Mouse (Mus musculus): ENCODE data around the gene Babam2. TPM values are rescaled to one million over a fixed set of nuclear protein-coding genes. Genes with fewer than 3 reads are reported as not detected.
"Not testable (repeated sequence)": the region's sequence is repeated elsewhere in the genome, so short reads cannot be mapped to it uniquely, and the experiment has no call there.

Gene Babam2
- polyA plus RNA-seq, 1 experiment from 2014 or later, result 22.1 TPM

GRCm38 (mm10) chr5:31968046-31968506 lies 270.6 kb downstream of the Babam2 start:
- peak; percentile 70 for DNase-seq
- TF ChIP-seq CTCF (IDR thresholded peaks at IDR 0.05; ENCODE audit: low read depth) (no peak), EP300 (IDR thresholded peaks at IDR 0.05; ENCODE audit: low read depth) (no peak; the same call in 1 of the 2 replicates)

DNA sequence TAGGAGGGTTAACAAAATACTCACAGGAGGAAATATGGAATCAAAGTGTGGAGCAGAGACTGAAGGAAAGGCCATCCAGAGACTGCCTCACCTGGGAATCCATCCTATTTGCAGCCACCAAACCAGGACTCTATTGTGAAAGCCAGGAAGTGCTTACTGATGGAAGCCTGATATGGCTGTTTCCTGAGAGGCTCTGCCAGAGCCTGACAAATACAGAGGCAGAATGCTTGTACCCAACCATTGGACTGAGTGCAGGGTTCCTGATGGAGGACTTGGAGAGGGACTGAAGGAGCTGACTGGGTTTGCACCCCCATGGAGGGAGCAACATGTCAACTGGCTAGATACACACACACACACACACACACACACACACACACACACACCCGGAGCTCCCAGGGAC lies 274.9 kb downstream of the Babam2 start:
- H3K9ac ChIP-seq (replicated peaks); H3K9me3 ChIP-seq (ENCODE audit: low read length); H3K4me3 ChIP-seq (ENCODE audit: low read depth, low read length); H3K4me2 ChIP-seq (ENCODE audit: low read depth, low read length); DNase-seq; H3K27me3 ChIP-seq (ENCODE audit: insufficient read depth, low read length); H3K36me3 ChIP-seq (replicated peaks; ENCODE audit: insufficient read depth, low read length); ATAC-seq; H3K4me1 ChIP-seq (ENCODE audit: insufficient read depth); H3K27ac ChIP-seq (ENCODE audit: low read depth): not testable (repeated sequence)
- 75% methylated on average over 1 of the region's 1 CpGs for WGBS (ENCODE audit: insufficient replicate concordance)

More at GRCm38 (mm10) chr5:31968046-31968506, 270.6 kb downstream of the Babam2 start:
- peak; percentile 95 for ATAC-seq
- 0 out of 2 replicates have a peak, but pooled peaks cover 6% of the 10 kb centered on the region for H3K4me1 ChIP-seq (ENCODE audit: insufficient read depth)
- no peak overlapping the region for H3K4me3 ChIP-seq (ENCODE audit: low read depth, low read length)
- H3K36me3 ChIP-seq (replicated peaks; ENCODE audit: insufficient read depth, low read length), result no peaks in the 10 kb centered on the region
- peak overlapping the region; percentile 92 for H3K27ac ChIP-seq (ENCODE audit: low read depth)
- H3K4me2 ChIP-seq (ENCODE audit: low read depth, low read length), result no peak overlapping the region
- H3K27me3 ChIP-seq (ENCODE audit: insufficient read depth, low read length), result no peaks in the 10 kb centered on the region
- no peaks in the 10 kb centered on the region for H3K9me3 ChIP-seq (ENCODE audit: low read length)
- H3K9ac ChIP-seq (replicated peaks), result no peak overlapping the region
- WGBS (ENCODE audit: insufficient replicate concordance), result 58% methylated on average over 6 of the region's 6 CpGs

- Histone ChIP-seq H3K27ac (ENCODE audit: low read depth) (no peak overlapping the region), H3K9me3 (ENCODE audit: low read length) (no peaks in the 10 kb centered on the region), H3K4me2 (ENCODE audit: low read depth, low read length) (no peak overlapping the region), H3K9ac (replicated peaks) (no peak overlapping the region), H3K4me1 (ENCODE audit: insufficient read depth) (no peaks in the 10 kb centered on the region), H3K27me3 (ENCODE audit: insufficient read depth, low read length) (no peaks in the 10 kb centered on the region), H3K36me3 (replicated peaks; ENCODE audit: insufficient read depth, low read length) (no peaks in the 10 kb centered on the region), H3K4me3 (ENCODE audit: low read depth, low read length) (no peak overlapping the region)
- 72% methylated on average over 3 of the region's 3 CpGs for WGBS (ENCODE audit: insufficient replicate concordance)
- TF ChIP-seq EP300 (IDR thresholded peaks at IDR 0.05; ENCODE audit: low read depth) (no peak), CTCF (IDR thresholded peaks at IDR 0.05; ENCODE audit: low read depth) (no peak)
- ATAC-seq (no peak), DNase-seq (no peak)
These were observed 277.2 kb downstream of the Babam2 start for GRCm38 (mm10) chr5:31974614-31975168.

DNA sequence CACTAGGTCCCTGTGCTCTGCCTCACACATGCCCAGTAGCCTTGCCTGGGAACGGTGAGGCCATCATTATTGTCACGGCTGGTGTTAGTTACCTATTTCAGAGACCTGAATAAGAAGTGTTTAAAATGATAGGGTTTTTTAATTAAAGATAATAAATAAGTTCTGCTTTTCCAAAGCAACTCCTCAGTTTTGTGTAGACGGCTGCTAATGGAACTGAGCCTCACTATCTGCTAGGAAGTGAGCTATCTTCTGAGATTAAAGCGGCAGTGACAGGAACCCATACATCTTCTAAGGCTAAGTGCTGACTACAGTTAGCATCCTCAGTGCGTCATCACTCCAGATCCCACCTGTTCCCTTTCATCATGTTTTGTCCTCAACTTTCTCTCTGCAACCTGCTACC lies 284.6 kb downstream of the Babam2 start:
- Histone ChIP-seq H3K4me1 (ENCODE audit: insufficient read depth) (peaks cover 3% of the 10 kb centered on the region), H3K9ac (replicated peaks) (no peak overlapping the region), H3K27ac (ENCODE audit: low read depth) (no peak overlapping the region), H3K36me3 (replicated peaks; ENCODE audit: insufficient read depth, low read length) (no peaks in the 10 kb centered on the region), H3K4me3 (ENCODE audit: low read depth, low read length) (no peak overlapping the region), H3K9me3 (ENCODE audit: low read length) (no peaks in the 10 kb centered on the region), H3K4me2 (ENCODE audit: low read depth, low read length) (no peak overlapping the region), H3K27me3 (ENCODE audit: insufficient read depth, low read length) (no peaks in the 10 kb centered on the region)
- TF ChIP-seq EP300 (IDR thresholded peaks at IDR 0.05; ENCODE audit: low read depth), result no peak
- TF ChIP-seq CTCF (IDR thresholded peaks at IDR 0.05; ENCODE audit: low read depth), result no peak
- WGBS (ENCODE audit: insufficient replicate concordance), result 70% methylated on average over 5 of the region's 5 CpGs
- ATAC-seq (no peak), DNase-seq (no peak)

GRCm38 (mm10) chr5:31983161-31983560 lies 285.7 kb downstream of the Babam2 start:
- DNase-seq (no peak), ATAC-seq (no peak)
- H3K9ac ChIP-seq (replicated peaks), result no peak overlapping the region
- TF ChIP-seq CTCF (IDR thresholded peaks at IDR 0.05; ENCODE audit: low read depth) (no peak), EP300 (IDR thresholded peaks at IDR 0.05; ENCODE audit: low read depth) (no peak)
- H3K27me3 ChIP-seq (ENCODE audit: insufficient read depth, low read length), result no peaks in the 10 kb centered on the region
- H3K4me2 ChIP-seq (ENCODE audit: low read depth, low read length), result no peak overlapping the region
- peaks cover 3% of the 10 kb centered on the region for H3K4me1 ChIP-seq (ENCODE audit: insufficient read depth)
- no peaks in the 10 kb centered on the region for H3K9me3 ChIP-seq (ENCODE audit: low read length)
- no peaks in the 10 kb centered on the region for H3K36me3 ChIP-seq (replicated peaks; ENCODE audit: insufficient read depth, low read length)
- H3K4me3 ChIP-seq (ENCODE audit: low read depth, low read length), result no peak overlapping the region
- H3K27ac ChIP-seq (ENCODE audit: low read depth), result no peak overlapping the region
- WGBS (ENCODE audit: insufficient replicate concordance), result 89% methylated on average over 7 of the region's 7 CpGs

DNA sequence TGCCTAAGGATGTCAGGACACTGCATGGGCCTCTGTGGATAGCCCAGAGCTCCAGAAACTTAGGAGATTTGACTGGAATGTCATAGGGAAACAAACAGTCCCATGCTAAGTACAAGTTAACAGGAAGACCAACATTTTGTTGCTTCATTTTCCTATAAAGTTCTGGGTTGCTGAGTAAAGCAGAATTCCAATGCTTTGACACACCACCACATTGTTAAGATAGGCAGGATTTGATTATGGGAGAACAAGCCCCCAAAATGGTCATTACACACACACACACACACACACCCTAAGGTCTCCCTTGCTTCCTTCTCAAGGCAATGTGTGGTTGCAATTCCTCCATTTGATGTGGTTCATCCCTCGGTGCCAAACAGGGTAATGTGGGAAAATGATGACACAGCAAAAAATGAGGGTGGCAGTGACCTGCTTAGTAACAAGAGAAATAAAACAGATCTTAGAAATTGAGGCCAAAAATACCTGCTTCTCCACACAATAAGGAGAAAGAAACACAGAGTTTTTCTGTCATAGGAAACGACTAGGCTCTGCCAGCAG lies 286.4 kb downstream of the Babam2 start:
- no peaks in the 10 kb centered on the region for H3K36me3 ChIP-seq (replicated peaks; ENCODE audit: insufficient read depth, low read length)
- H3K9me3 ChIP-seq (ENCODE audit: low read length), result no peaks in the 10 kb centered on the region
- H3K27me3 ChIP-seq (ENCODE audit: insufficient read depth, low read length), result no peaks in the 10 kb centered on the region
- no peak for ATAC-seq
- H3K27ac ChIP-seq (ENCODE audit: low read depth), result no peak overlapping the region
- DNase-seq, result no peak
- H3K4me2 ChIP-seq (ENCODE audit: low read depth, low read length), result 0 out of 2 replicates have a peak overlapping the region, but pooled peaks have one; percentile 3
- H3K4me3 ChIP-seq (ENCODE audit: low read depth, low read length), result no peak overlapping the region
- 54% methylated on average over 2 of the region's 2 CpGs for WGBS (ENCODE audit: insufficient replicate concordance)
- H3K4me1 ChIP-seq (ENCODE audit: insufficient read depth), result peaks cover 3% of the 10 kb centered on the region
- H3K9ac ChIP-seq (replicated peaks), result no peak overlapping the region
- no peak for TF ChIP-seq EP300 (IDR thresholded peaks at IDR 0.05; ENCODE audit: low read depth)
- TF ChIP-seq CTCF (IDR thresholded peaks at IDR 0.05; ENCODE audit: low read depth), result no peak

All from liver, postnatal 0 days (tissue).